Mouse (Mus musculus): ENCODE data around the gene Ctnnd2. TPM values are rescaled to one million over a fixed set of nuclear protein-coding genes. Genes with fewer than 3 reads are reported as not detected.

The Ctnnd2 gene
- polyA plus RNA-seq, 1 experiment from 2014 or later: 1.0 TPM

DNA sequence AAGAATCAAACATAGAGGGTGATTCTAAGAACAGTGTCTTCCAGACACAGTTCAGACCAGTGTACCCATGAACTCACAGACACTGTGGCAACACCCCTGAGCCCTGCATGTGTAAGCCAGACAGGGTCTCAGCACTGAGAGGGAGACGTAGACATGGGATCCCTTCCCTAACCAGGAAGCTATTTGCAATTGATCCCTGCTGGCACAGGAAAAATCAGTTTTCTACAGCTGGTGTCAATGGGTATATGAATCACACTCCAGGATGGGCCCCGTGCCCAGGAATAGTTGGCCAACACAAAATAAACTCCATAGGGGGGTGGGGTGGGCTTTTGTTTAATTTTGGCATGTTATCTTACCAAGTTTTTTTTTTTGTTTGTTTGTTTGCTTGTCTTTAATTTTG, 895.7 kb downstream of the Ctnnd2 start:
- H3K27ac ChIP-seq (ENCODE audit: low read depth, low read length): no peak overlapping the region
- no peak for ATAC-seq
- WGBS: 62% methylated on average over 2 of the region's 2 CpGs
- TF ChIP-seq CTCF (IDR thresholded peaks at IDR 0.05; ENCODE audit: low read depth): no peak
- no peaks in the 10 kb centered on the region for H3K9me3 ChIP-seq (ENCODE audit: control insufficient read depth)
- no peaks in the 10 kb centered on the region for H3K4me1 ChIP-seq (replicated peaks; ENCODE audit: control insufficient read depth, insufficient read depth, low read length)
- no peaks in the 10 kb centered on the region for H3K27me3 ChIP-seq (replicated peaks; ENCODE audit: control insufficient read depth, insufficient read depth, low read length)
- H3K4me3 ChIP-seq (ENCODE audit: low read depth, low read length): no peak overlapping the region
- no peak overlapping the region for H3K9ac ChIP-seq (ENCODE audit: low read depth, low read length)
- no peaks in the 10 kb centered on the region for H3K36me3 ChIP-seq (ENCODE audit: control insufficient read depth, insufficient read depth)
- no peak overlapping the region for H3K4me2 ChIP-seq (replicated peaks; ENCODE audit: low read depth)

GRCm38 (mm10) chr15:31070311-31070710, 897.9 kb downstream of the Ctnnd2 start:
- no peak overlapping the region for H3K4me2 ChIP-seq (replicated peaks; ENCODE audit: low read depth)
- H3K27me3 ChIP-seq (replicated peaks; ENCODE audit: control insufficient read depth, insufficient read depth, low read length): no peaks in the 10 kb centered on the region
- no peak overlapping the region for H3K4me3 ChIP-seq (ENCODE audit: low read depth, low read length)
- H3K9me3 ChIP-seq (ENCODE audit: control insufficient read depth): no peaks in the 10 kb centered on the region
- no peak overlapping the region for H3K9ac ChIP-seq (ENCODE audit: low read depth, low read length)
- H3K4me1 ChIP-seq (replicated peaks; ENCODE audit: control insufficient read depth, insufficient read depth, low read length): no peaks in the 10 kb centered on the region
- no peak for ATAC-seq
- no peaks in the 10 kb centered on the region for H3K36me3 ChIP-seq (ENCODE audit: control insufficient read depth, insufficient read depth)
- 84% methylated on average over 5 of the region's 5 CpGs for WGBS
- no peak for TF ChIP-seq CTCF (IDR thresholded peaks at IDR 0.05; ENCODE audit: low read depth)
- no peak overlapping the region for H3K27ac ChIP-seq (ENCODE audit: low read depth, low read length)

Data from intestine, postnatal 0 days (tissue).